8 mouse cellular contexts compared by ENCODE assay signal in genomic region chr13:93718948-93719347, GRCm38 (mm10). TPM values are rescaled to one million over a fixed set of nuclear protein-coding genes. Genes with fewer than 3 reads are reported as not detected.
DNase-seq lines count a peak whose midpoint lies in the region; ATAC-seq lines count a peak whose summit lies in the region.

No protein-coding gene starts in this region.

- 3% methylated on average over 7 of the region's 7 CpGs for WGBS in intestine, embryonic 14.5 days
- WGBS in intestine, embryonic 16.5 days: 3% methylated on average over 7 of the region's 7 CpGs
- WGBS in limb, embryonic 11.5 days: 6% methylated on average over 7 of the region's 7 CpGs
- WGBS in neural tube, embryonic 11.5 days: 5% methylated on average over 7 of the region's 7 CpGs

- no peak overlapping the region for H3K9ac ChIP-seq in intestine, embryonic 14.5 days (ENCODE audit: low read length)
- H3K9ac ChIP-seq in intestine, embryonic 16.5 days (ENCODE audit: low read depth, low read length): no peak overlapping the region
- H3K9ac ChIP-seq in limb, embryonic 11.5 days (ENCODE audit: low read length): no peak overlapping the region
- no peak overlapping the region for H3K9ac ChIP-seq in neural tube, embryonic 11.5 days (ENCODE audit: low read length)

- no peaks in the 10 kb centered on the region for H3K36me3 ChIP-seq in intestine, embryonic 14.5 days (ENCODE audit: control insufficient read depth, insufficient read depth, low read length)
- H3K36me3 ChIP-seq in intestine, embryonic 16.5 days (ENCODE audit: control insufficient read depth, insufficient read depth, low read length): no peaks in the 10 kb centered on the region
- H3K36me3 ChIP-seq in limb, embryonic 11.5 days (ENCODE audit: control insufficient read depth, insufficient read depth, low read length): no peaks in the 10 kb centered on the region
- H3K36me3 ChIP-seq in neural tube, embryonic 11.5 days (ENCODE audit: control insufficient read depth, insufficient read depth, low read length): no peaks in the 10 kb centered on the region

- no peak overlapping the region for H3K4me2 ChIP-seq in intestine, embryonic 14.5 days (ENCODE audit: low read length)
- H3K4me2 ChIP-seq in intestine, embryonic 16.5 days (ENCODE audit: low read depth, low read length): no peak overlapping the region
- no peak overlapping the region for H3K4me2 ChIP-seq in limb, embryonic 11.5 days (ENCODE audit: low read depth, severe bottlenecking)
- no peak overlapping the region for H3K4me2 ChIP-seq in neural tube, embryonic 11.5 days (ENCODE audit: low read depth)

- H3K4me3 ChIP-seq in intestine, embryonic 14.5 days (ENCODE audit: low read depth, low read length): no peak overlapping the region
- no peak overlapping the region for H3K4me3 ChIP-seq in intestine, embryonic 16.5 days (ENCODE audit: low read length)
- H3K4me3 ChIP-seq in limb, embryonic 11.5 days (ENCODE audit: low read depth, low read length): no peak overlapping the region
- H3K4me3 ChIP-seq in neural tube, embryonic 11.5 days (ENCODE audit: low read depth, low read length): no peak overlapping the region

- H3K9me3 ChIP-seq in intestine, embryonic 14.5 days (ENCODE audit: control insufficient read depth, low read length): no peaks in the 10 kb centered on the region
- H3K9me3 ChIP-seq in intestine, embryonic 16.5 days (ENCODE audit: control insufficient read depth, low read length): no peaks in the 10 kb centered on the region
- H3K9me3 ChIP-seq in limb, embryonic 11.5 days (ENCODE audit: control insufficient read depth, low read length): no peaks in the 10 kb centered on the region
- no peaks in the 10 kb centered on the region for H3K9me3 ChIP-seq in neural tube, embryonic 11.5 days (ENCODE audit: control insufficient read depth, low read length)

- DNase-seq in intestine, embryonic 14.5 days (ENCODE audit: low spot score): peak; percentile 86
- DNase-seq in adrenal gland, postnatal 14 days: peak; percentile 83
- DNase-seq in embryo, embryonic 9.5 days (ENCODE audit: extremely low spot score): peak; percentile 68
- DNase-seq in hindlimb bud, embryonic 11.5 days (ENCODE audit: extremely low spot score, low read depth, low spot score): peak; percentile 37
- peak; percentile 83 for DNase-seq in limb, embryonic 11.5 days (ENCODE audit: low spot score)
- DNase-seq in neural tube, embryonic 11.5 days (ENCODE audit: low spot score): peak; percentile 72
- DNase-seq in urinary bladder, adult 18-20 months (ENCODE audit: low spot score in 2 of 2): peak; percentile 24 to 45

- no peak overlapping the region for H3K27ac ChIP-seq in intestine, embryonic 14.5 days (ENCODE audit: low read depth)
- H3K27ac ChIP-seq in intestine, embryonic 16.5 days (ENCODE audit: low read length): no peak overlapping the region
- no peak overlapping the region for H3K27ac ChIP-seq in limb, embryonic 11.5 days (replicated peaks; ENCODE audit: low read depth, low read length)
- no peak overlapping the region for H3K27ac ChIP-seq in neural tube, embryonic 11.5 days (ENCODE audit: low read depth, low read length)

- ATAC-seq in intestine, embryonic 14.5 days (replicated peaks; ENCODE audit: low FRiP score, low TSS enrichment, low read depth): no peak
- no peak for ATAC-seq in intestine, embryonic 16.5 days
- no peak for ATAC-seq in limb, embryonic 11.5 days (ENCODE audit: insufficient number of reproducible peaks, low FRiP score, low TSS enrichment, low read depth)
- ATAC-seq in neural tube, embryonic 11.5 days (ENCODE audit: insufficient read depth, low FRiP score, low TSS enrichment): no peak

- H3K4me1 ChIP-seq in intestine, embryonic 14.5 days (replicated peaks; ENCODE audit: control insufficient read depth, insufficient read depth, low read length): 0 out of 2 replicates have a peak, but pooled peaks cover 3% of the 10 kb centered on the region
- no peaks in the 10 kb centered on the region for H3K4me1 ChIP-seq in intestine, embryonic 16.5 days (ENCODE audit: control insufficient read depth, insufficient read depth, low read length)
- peaks cover 4% of the 10 kb centered on the region; the same call in 1 of the 2 replicates for H3K4me1 ChIP-seq in limb, embryonic 11.5 days (ENCODE audit: control insufficient read depth, insufficient read depth, low read length)
- H3K4me1 ChIP-seq in neural tube, embryonic 11.5 days (ENCODE audit: control insufficient read depth, insufficient read depth, low read length): no peaks in the 10 kb centered on the region

- no peaks in the 10 kb centered on the region for H3K27me3 ChIP-seq in intestine, embryonic 14.5 days (replicated peaks; ENCODE audit: control insufficient read depth, insufficient read depth, low read length)
- no peaks in the 10 kb centered on the region for H3K27me3 ChIP-seq in intestine, embryonic 16.5 days (replicated peaks; ENCODE audit: control insufficient read depth, insufficient read depth, low read length)
- no peaks in the 10 kb centered on the region for H3K27me3 ChIP-seq in limb, embryonic 11.5 days (ENCODE audit: control insufficient read depth, insufficient read depth, low read length)
- no peaks in the 10 kb centered on the region for H3K27me3 ChIP-seq in neural tube, embryonic 11.5 days (ENCODE audit: control insufficient read depth, insufficient read depth, low read length)

RNA-seq across cellular contexts. Expression of gene Dmgdh, which starts 44.7 kb away (rescaled TPM):
- 0.11 TPM in 1 of 2 replicates, not detected in the other for polyA plus RNA-seq in intestine, embryonic 14.5 days (2014; fragmentation: Nextera tagmentation; extraction: Ambion mirVana)
- polyA plus RNA-seq in intestine, embryonic 16.5 days (2015; fragmentation: Nextera tagmentation; extraction: Ambion mirVana): 0.20 and 0.50 TPM in 2 replicates
- 1.1 and 29.6 TPM in 2 replicates for total RNA-seq in adrenal gland, postnatal 14 days (2021)
- polyA plus RNA-seq in limb, embryonic 11.5 days (2014; fragmentation: Nextera tagmentation; extraction: Ambion mirVana): not detected in 2 replicates
- 0.26 TPM in 1 of 2 replicates, not detected in the other for polyA plus RNA-seq in neural tube, embryonic 11.5 days (2014; fragmentation: Nextera tagmentation; extraction: Ambion mirVana)

RNA-seq across cellular contexts. Expression of gene Bhmt2, which starts 44.8 kb away (rescaled TPM):
- polyA plus RNA-seq in intestine, embryonic 14.5 days (2014; fragmentation: Nextera tagmentation; extraction: Ambion mirVana): 0.07 TPM in 1 of 2 replicates, not detected in the other
- polyA plus RNA-seq in intestine, embryonic 16.5 days (2015; fragmentation: Nextera tagmentation; extraction: Ambion mirVana): 0.26 and 0.94 TPM in 2 replicates
- 0.90 and 18.5 TPM in 2 replicates for total RNA-seq in adrenal gland, postnatal 14 days (2021)
- polyA plus RNA-seq in limb, embryonic 11.5 days (2014; fragmentation: Nextera tagmentation; extraction: Ambion mirVana): 0.07 TPM in 1 of 2 replicates, not detected in the other
- polyA plus RNA-seq in neural tube, embryonic 11.5 days (2014; fragmentation: Nextera tagmentation; extraction: Ambion mirVana): not detected in 2 replicates

RNA-seq across cellular contexts. Expression of gene Arsb, which starts 52.5 kb away (rescaled TPM):
- polyA plus RNA-seq in intestine, embryonic 14.5 days (2014; fragmentation: Nextera tagmentation; extraction: Ambion mirVana): 14.2 and 14.3 TPM in 2 replicates
- 11.2 and 11.4 TPM in 2 replicates for polyA plus RNA-seq in intestine, embryonic 16.5 days (2015; fragmentation: Nextera tagmentation; extraction: Ambion mirVana)
- 32.8 and 36.1 TPM in 2 replicates for total RNA-seq in adrenal gland, postnatal 14 days (2021)
- 10.2 and 12.0 TPM in 2 replicates for polyA plus RNA-seq in limb, embryonic 11.5 days (2014; fragmentation: Nextera tagmentation; extraction: Ambion mirVana)
- 7.3 and 8.0 TPM in 2 replicates for polyA plus RNA-seq in neural tube, embryonic 11.5 days (2014; fragmentation: Nextera tagmentation; extraction: Ambion mirVana)

Comparison
In these comparisons a context has a peak if more than half of its experiments do, and no peak if none do; other contexts are left out.
1. DNase-seq: peak in every context shown above with its lines; median percentile 86 in intestine, embryonic 14.5 days; 83 in adrenal gland, postnatal 14 days; 83 in limb, embryonic 11.5 days; 72 in neural tube, embryonic 11.5 days; 68 in embryo, embryonic 9.5 days; 37 in hindlimb bud, embryonic 11.5 days; 34 in urinary bladder, adult 18-20 months.